Mouse (Mus musculus) heart, embryonic 15.5 days (tissue): ENCODE results near the gene 4933416C03Rik. TPM values are rescaled to one million over a fixed set of nuclear protein-coding genes. Genes with fewer than 3 reads are reported as not detected.

Experiments used
- ATAC-seq: fragments of 200-750 bp; cut with Nextera tagmentation; replicated peaks from 2 replicates; pipeline ENCODE4 v1.8.0; 2017; ENCODE audit warnings: low read depth, moderate TSS enrichment; ENCODE audit not compliant: insufficient number of reproducible peaks, insufficient read depth, low FRiP score
- H3K27ac ChIP-seq: fragments of 300-500 bp; sonication (generic); 2 replicates; pipeline ENCODE4 v1.5.1; 2015; ENCODE audit warnings: mild to moderate bottlenecking, inconsistent platforms
- H3K27me3 ChIP-seq: fragments of 300-500 bp; sonication (generic); 2 replicates; pipeline ENCODE4 v1.6.1; 2015; ENCODE audit warnings: inconsistent platforms
- H3K36me3 ChIP-seq: fragments of 300-500 bp; sonication (generic); 2 replicates; pipeline ENCODE4 v1.6.1; 2015; ENCODE audit warnings: mild to moderate bottlenecking, inconsistent platforms
- H3K4me1 ChIP-seq: fragments of 300-500 bp; sonication (generic); replicated peaks from 2 replicates; pipeline ENCODE4 v1.6.1; 2015; ENCODE audit warnings: inconsistent platforms
- H3K4me2 ChIP-seq: fragments of 300-500 bp; sonication (generic); 2 replicates; pipeline ENCODE4 v1.6.1; 2015; ENCODE audit warnings: inconsistent platforms, mild to moderate bottlenecking, moderate library complexity
- H3K4me3 ChIP-seq: fragments of 300-500 bp; sonication (generic); 2 replicates; pipeline ENCODE4 v1.5.1; 2015; ENCODE audit warnings: mild to moderate bottlenecking, inconsistent platforms
- H3K9ac ChIP-seq: fragments of 300-500 bp; sonication (generic); 2 replicates; pipeline ENCODE4 v1.6.1; 2015; ENCODE audit warnings: mild to moderate bottlenecking, inconsistent platforms
- H3K9me3 ChIP-seq: fragments of 300-500 bp; sonication (generic); replicated peaks from 2 replicates; pipeline ENCODE4 v1.6.1; 2016; ENCODE audit warnings: inconsistent platforms
- WGBS: fragments of 180-500 bp; shearing (Covaris S2); methylation state at CpG from one replicate; pipeline ENCODE4 v1.1.7; 2015; ENCODE audit warnings: mixed read lengths; 5-methylcytosine and 5-hydroxymethylcytosine counted together
- polyA plus RNA-seq: library from polyadenylated mRNA; unstranded; fragments of >200 nt; fragmentation: Nextera tagmentation; extraction: Ambion mirVana; gene quantifications from 2 replicates; pipeline ENCODE4 v1.2.1, GENCODE M21; 2015

Gene 4933416C03Rik
- polyA plus RNA-seq, 1 experiment from 2014 or later, result not detected

GRCm38 (mm10) chr10:116078636-116079035, 35.1 kb downstream of the 4933416C03Rik start:
- Histone ChIP-seq H3K9ac (no peak overlapping the region), H3K4me2 (no peak overlapping the region), H3K4me1 (no peaks in the 10 kb centered on the region), H3K27me3 (no peaks in the 10 kb centered on the region), H3K36me3 (no peaks in the 10 kb centered on the region), H3K4me3 (no peak overlapping the region), H3K9me3 (no peaks in the 10 kb centered on the region), H3K27ac (no peak overlapping the region)
- 61% methylated on average over 5 of the region's 5 CpGs for WGBS
- no peak for ATAC-seq

- Histone ChIP-seq H3K9ac (no peak overlapping the region), H3K4me3 (no peak overlapping the region), H3K27me3 (no peaks in the 10 kb centered on the region), H3K9me3 (no peaks in the 10 kb centered on the region), H3K4me2 (no peak overlapping the region), H3K36me3 (no peaks in the 10 kb centered on the region), H3K4me1 (no peaks in the 10 kb centered on the region), H3K27ac (no peak overlapping the region)
- WGBS, result 73% methylated on average over 5 of the region's 5 CpGs
- ATAC-seq, result no peak
Observed at GRCm38 (mm10) chr10:116075954-116076353, 37.8 kb downstream of the 4933416C03Rik start.

Other genes with a start within 250 kb of the 4933416C03Rik start
- gene Ptprr, start 95.7 kb downstream of the 4933416C03Rik start, polyA plus RNA-seq, result 0.31 and 0.53 TPM in 2 replicates
- gene Ptprb, start 161.6 kb upstream of the 4933416C03Rik start, polyA plus RNA-seq, result 6.6 and 7.4 TPM in 2 replicates